Mouse (Mus musculus): Measurements from ENCODE around the gene Peli1. TPM values are rescaled to one million over a fixed set of nuclear protein-coding genes. Genes with fewer than 3 reads are reported as not detected.

The Peli1 gene
- polyA plus RNA-seq, 1 experiment from 2014 or later, result 40.5 TPM

DNA sequence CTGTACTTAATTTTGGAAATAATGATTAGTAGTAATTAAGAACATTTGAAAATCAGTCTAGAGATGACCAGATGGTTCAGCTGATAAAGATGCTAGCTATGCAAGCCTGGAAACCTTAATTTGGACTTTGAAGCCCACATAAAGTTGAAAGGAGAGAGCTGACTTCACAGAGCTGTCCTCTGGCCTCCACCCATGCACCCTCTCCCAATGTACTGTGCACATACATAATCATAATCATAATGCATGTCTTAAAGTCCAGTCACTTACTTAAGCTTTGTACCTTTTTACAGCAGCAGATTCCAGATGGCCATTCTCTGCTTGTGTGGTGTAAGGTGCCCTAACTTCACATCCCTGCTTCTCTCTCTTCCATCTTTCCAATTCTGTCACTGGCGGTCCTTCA, 9.6 kb downstream of the Peli1 start:
- TF ChIP-seq CTCF (IDR thresholded peaks at IDR 0.05; ENCODE audit: low read depth), result no peak
- no peak for ATAC-seq (replicated peaks; ENCODE audit: low FRiP score, low read depth)
- H3K36me3 ChIP-seq (ENCODE audit: insufficient read depth, low read length), result 0 out of 2 replicates have a peak, but pooled peaks cover 2% of the 10 kb centered on the region

DNA sequence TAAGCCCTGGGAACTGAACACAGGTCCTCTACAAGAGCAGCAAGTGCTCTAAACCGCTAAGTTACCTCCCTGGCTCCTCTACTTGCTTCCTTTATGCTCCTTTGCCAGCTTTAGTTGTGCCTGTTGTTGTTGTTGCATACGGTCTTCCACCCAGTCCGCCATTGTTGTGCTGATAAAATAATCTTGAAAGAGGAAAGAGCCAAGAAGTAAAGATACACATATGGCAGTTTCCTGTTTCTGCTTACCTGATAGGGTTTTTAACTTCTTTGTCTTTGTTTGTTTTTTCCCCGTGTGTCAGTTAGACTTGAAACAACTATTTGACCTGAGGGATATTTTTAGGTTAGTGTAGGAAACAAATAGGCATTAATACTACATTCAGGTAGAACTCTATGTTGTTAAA, 10.2 kb downstream of the Peli1 start:
- no peak overlapping the region for H3K4me2 ChIP-seq (ENCODE audit: low read length)
- no peak for DNase-seq (ENCODE audit: low spot score)
- H3K4me1 ChIP-seq (replicated peaks; ENCODE audit: insufficient read depth, low read length), result no peaks in the 10 kb centered on the region
- TF ChIP-seq CTCF (IDR thresholded peaks at IDR 0.05; ENCODE audit: low read depth), result no peak
- H3K9ac ChIP-seq (ENCODE audit: low read depth, low read length), result no peak overlapping the region
- 0 out of 2 replicates have a peak, but pooled peaks cover 2% of the 10 kb centered on the region for H3K36me3 ChIP-seq (ENCODE audit: insufficient read depth, low read length)
- H3K27ac ChIP-seq, result no peak overlapping the region
- no peaks in the 10 kb centered on the region for H3K27me3 ChIP-seq (ENCODE audit: insufficient read depth, low read length)
- no peak overlapping the region for H3K4me3 ChIP-seq (replicated peaks; ENCODE audit: low read depth, low read length)
- no peaks in the 10 kb centered on the region for H3K9me3 ChIP-seq (replicated peaks; ENCODE audit: low read length)
- WGBS, result 82% methylated on average over 4 of the region's 4 CpGs
- ATAC-seq (replicated peaks; ENCODE audit: low FRiP score, low read depth), result no peak

More for the DNA sequence above, 9.6 kb downstream of the Peli1 start:
- Histone ChIP-seq H3K27ac (no peak overlapping the region), H3K27me3 (ENCODE audit: insufficient read depth, low read length) (no peaks in the 10 kb centered on the region), H3K4me1 (replicated peaks; ENCODE audit: insufficient read depth, low read length) (no peaks in the 10 kb centered on the region), H3K9ac (ENCODE audit: low read depth, low read length) (no peak overlapping the region), H3K4me3 (replicated peaks; ENCODE audit: low read depth, low read length) (no peak overlapping the region), H3K9me3 (replicated peaks; ENCODE audit: low read length) (no peaks in the 10 kb centered on the region), H3K4me2 (ENCODE audit: low read length) (no peak overlapping the region)
- WGBS, result 95% methylated on average over 1 of the region's 1 CpGs
- DNase-seq (ENCODE audit: low spot score), result no peak

DNA sequence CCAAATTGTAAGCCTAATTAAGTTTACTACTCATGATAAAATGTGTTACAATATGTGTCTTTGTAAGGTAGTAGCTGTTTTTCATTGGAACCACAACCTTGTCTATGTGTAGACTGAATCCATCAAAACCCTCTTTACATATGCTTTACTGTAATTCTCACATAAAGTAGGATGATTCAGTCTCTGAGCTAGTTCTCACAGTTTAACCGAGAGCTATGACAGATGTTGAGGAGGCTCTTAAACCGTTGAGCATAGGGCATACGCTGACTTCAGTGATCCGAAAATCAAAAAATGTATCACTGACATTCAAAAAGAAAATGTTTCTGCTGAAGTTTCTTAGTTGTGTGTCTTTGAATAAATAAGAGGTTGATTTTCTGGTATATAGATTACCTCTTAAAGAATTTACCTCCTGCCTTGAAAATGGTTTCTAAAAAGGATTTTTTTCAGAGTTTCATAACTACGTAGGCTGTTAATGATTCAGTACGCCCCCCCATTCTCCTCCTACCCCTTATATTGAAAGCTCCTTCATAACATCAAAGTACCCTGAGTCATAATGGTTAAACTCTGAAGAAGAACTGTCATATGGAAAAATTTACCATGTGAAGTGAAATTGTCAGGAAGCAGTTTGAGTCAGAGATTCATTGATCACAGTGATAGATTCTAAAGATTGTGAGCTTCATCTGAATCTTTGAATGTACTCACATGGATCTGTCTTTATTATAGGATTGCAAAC, 11.3 kb downstream of the Peli1 start:
- Histone ChIP-seq H3K27me3 (ENCODE audit: insufficient read depth, low read length) (no peaks in the 10 kb centered on the region), H3K9me3 (replicated peaks; ENCODE audit: low read length) (no peaks in the 10 kb centered on the region)
- 89% methylated on average over 6 of the region's 6 CpGs for WGBS

DNA sequence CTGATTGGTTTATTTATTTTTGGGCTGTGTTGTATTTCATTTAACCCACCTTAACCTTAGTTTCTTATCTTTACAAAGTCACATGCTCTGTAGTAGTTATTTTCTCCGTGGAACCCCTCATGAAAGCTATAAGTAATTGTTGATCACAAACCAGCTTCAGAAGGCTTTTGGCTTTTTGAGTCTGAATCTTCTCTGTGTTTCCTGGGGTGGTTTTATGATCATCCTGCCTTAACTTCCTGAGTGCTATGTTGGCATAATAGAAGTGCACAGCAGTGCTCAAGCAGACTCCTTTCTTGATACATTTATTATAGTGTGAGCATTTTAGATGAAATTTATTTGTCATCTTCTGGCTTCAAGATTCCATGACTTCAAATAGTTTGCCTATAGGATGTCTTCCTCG, 12.1 kb downstream of the Peli1 start:
- Histone ChIP-seq H3K27ac (no peak overlapping the region), H3K4me1 (replicated peaks; ENCODE audit: insufficient read depth, low read length) (no peaks in the 10 kb centered on the region), H3K4me2 (ENCODE audit: low read length) (no peak overlapping the region), H3K4me3 (replicated peaks; ENCODE audit: low read depth, low read length) (no peak overlapping the region), H3K27me3 (ENCODE audit: insufficient read depth, low read length) (no peaks in the 10 kb centered on the region), H3K36me3 (ENCODE audit: insufficient read depth, low read length) (0 out of 2 replicates have a peak, but pooled peaks cover 2% of the 10 kb centered on the region), H3K9ac (ENCODE audit: low read depth, low read length) (no peak overlapping the region), H3K9me3 (replicated peaks; ENCODE audit: low read length) (no peaks in the 10 kb centered on the region)
- no peak for TF ChIP-seq CTCF (IDR thresholded peaks at IDR 0.05; ENCODE audit: low read depth)
- WGBS, result 61% methylated on average over 2 of the region's 2 CpGs
- no peak for ATAC-seq (replicated peaks; ENCODE audit: low FRiP score, low read depth)
- DNase-seq (ENCODE audit: low spot score), result no peak

More for the DNA sequence above, 11.3 kb downstream of the Peli1 start:
- no peaks in the 10 kb centered on the region for H3K4me1 ChIP-seq (replicated peaks; ENCODE audit: insufficient read depth, low read length)
- TF ChIP-seq CTCF (IDR thresholded peaks at IDR 0.05; ENCODE audit: low read depth), result no peak
- DNase-seq (ENCODE audit: low spot score), result no peak
- no peak overlapping the region for H3K9ac ChIP-seq (ENCODE audit: low read depth, low read length)
- no peak overlapping the region for H3K27ac ChIP-seq
- no peak for ATAC-seq (replicated peaks; ENCODE audit: low FRiP score, low read depth)
- no peak overlapping the region for H3K4me3 ChIP-seq (replicated peaks; ENCODE audit: low read depth, low read length)
- H3K36me3 ChIP-seq (ENCODE audit: insufficient read depth, low read length), result 0 out of 2 replicates have a peak, but pooled peaks cover 2% of the 10 kb centered on the region
- no peak overlapping the region for H3K4me2 ChIP-seq (ENCODE audit: low read length)

DNA sequence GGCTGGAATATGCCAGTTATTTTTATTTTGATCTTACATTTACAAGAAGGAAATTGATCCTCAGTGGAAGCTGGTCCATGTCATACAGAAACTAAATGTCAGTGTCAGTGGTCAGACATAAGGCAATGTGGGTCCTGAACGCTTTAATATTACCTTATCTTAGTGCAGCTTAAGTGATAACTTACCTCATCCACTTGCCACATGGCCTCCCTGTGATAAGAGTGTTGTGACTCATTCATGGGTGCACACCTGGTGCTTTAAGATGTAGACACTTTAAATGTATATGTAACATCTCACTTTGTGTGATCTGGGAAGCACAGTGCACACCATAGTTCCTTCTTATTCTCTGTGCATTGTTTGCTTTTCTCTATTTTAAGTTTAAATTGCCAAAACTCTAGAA, 14.3 kb downstream of the Peli1 start:
- Histone ChIP-seq H3K27me3 (ENCODE audit: insufficient read depth, low read length) (no peaks in the 10 kb centered on the region), H3K4me1 (replicated peaks; ENCODE audit: insufficient read depth, low read length) (no peaks in the 10 kb centered on the region), H3K9me3 (replicated peaks; ENCODE audit: low read length) (no peaks in the 10 kb centered on the region), H3K36me3 (ENCODE audit: insufficient read depth, low read length) (no peaks in the 10 kb centered on the region), H3K27ac (no peak overlapping the region), H3K9ac (ENCODE audit: low read depth, low read length) (no peak overlapping the region), H3K4me3 (replicated peaks; ENCODE audit: low read depth, low read length) (no peak overlapping the region), H3K4me2 (ENCODE audit: low read length) (no peak overlapping the region)
- no peak for DNase-seq (ENCODE audit: low spot score)
- ATAC-seq (replicated peaks; ENCODE audit: low FRiP score, low read depth), result no peak
- no peak for TF ChIP-seq CTCF (IDR thresholded peaks at IDR 0.05; ENCODE audit: low read depth)
- 68% methylated on average over 1 of the region's 1 CpGs for WGBS

DNA sequence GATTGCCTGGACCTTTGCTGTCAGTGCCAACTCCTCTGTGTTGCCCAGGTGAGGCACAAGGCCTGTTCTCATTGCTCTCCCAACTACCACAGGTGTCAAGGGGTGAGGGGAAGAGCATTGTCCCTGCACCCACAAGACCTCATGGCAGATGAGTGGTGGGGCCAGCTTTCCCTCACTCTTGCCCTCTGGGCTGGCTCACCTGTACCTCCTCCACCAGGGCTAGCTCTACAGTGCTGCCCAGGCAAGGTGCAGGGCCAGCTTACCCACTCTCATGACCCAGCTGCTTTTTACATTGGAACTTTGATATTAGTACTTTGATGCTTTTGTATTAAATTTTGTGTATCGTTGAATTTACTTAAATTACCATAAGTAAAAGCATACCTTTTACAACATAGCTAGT, 16.0 kb downstream of the Peli1 start:
- WGBS, result 100% methylated on average over 1 of the region's 1 CpGs
- H3K4me2 ChIP-seq (ENCODE audit: low read length), result no peak overlapping the region
- no peak overlapping the region for H3K9ac ChIP-seq (ENCODE audit: low read depth, low read length)
- ATAC-seq (replicated peaks; ENCODE audit: low FRiP score, low read depth), result no peak
- H3K4me3 ChIP-seq (replicated peaks; ENCODE audit: low read depth, low read length), result no peak overlapping the region
- no peak for DNase-seq (ENCODE audit: low spot score)
- H3K9me3 ChIP-seq (replicated peaks; ENCODE audit: low read length), result no peaks in the 10 kb centered on the region
- no peaks in the 10 kb centered on the region for H3K4me1 ChIP-seq (replicated peaks; ENCODE audit: insufficient read depth, low read length)
- no peak for TF ChIP-seq CTCF (IDR thresholded peaks at IDR 0.05; ENCODE audit: low read depth)
- H3K27me3 ChIP-seq (ENCODE audit: insufficient read depth, low read length), result no peaks in the 10 kb centered on the region
- H3K36me3 ChIP-seq (ENCODE audit: insufficient read depth, low read length), result no peaks in the 10 kb centered on the region
- no peak overlapping the region for H3K27ac ChIP-seq
